Mouse (Mus musculus) small intestine, adult 2 months (tissue): ENCODE results near the gene Sacs.

Experiments used
- CTCF ChIP-seq: fragments of 200-500 bp; IDR thresholded peaks from 2 replicates; pipeline ENCODE4 v1.5.1; 2012; ENCODE audit warnings: low read depth, mild to moderate bottlenecking, control low read depth, inconsistent platforms, low read length, moderate library complexity, mixed read lengths; ENCODE audit not compliant: insufficient replicate concordance, insufficient read length; ENCODE audit errors: extremely low read depth
- POLR2A ChIP-seq: fragments of 200-500 bp; IDR thresholded peaks from 2 replicates; pipeline ENCODE4 v1.6.1; 2012; ENCODE audit warnings: low read depth, mild to moderate bottlenecking, control low read depth, inconsistent platforms, low read length, moderate library complexity

DNA sequence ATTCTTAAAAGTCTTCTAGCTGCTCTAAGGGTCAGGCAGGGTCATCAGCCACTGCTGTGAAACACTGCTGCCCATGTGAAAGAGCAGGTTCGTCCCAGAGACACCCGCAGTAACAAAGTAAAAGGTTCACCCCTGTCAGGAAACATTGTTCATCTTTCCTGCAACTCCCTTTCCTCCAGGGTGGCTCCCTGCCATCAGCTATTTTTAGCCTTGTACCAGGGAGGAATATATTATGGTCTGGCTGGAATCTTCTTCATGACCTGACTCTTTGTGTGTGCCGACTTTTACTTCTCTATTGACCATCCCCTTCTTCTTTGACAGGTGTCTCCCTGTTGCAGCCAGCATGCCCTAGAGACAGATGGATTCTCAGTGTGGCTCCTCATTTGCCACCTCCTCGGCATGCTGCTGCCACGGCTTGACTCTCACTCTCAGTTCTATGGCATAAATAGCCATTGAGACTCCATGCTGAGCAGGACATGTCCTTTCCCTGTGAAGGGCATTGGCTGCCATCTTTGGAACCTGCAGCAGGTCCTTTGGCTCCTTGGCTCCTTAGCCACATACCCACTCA, 129.7 kb downstream of the Sacs start:
- TF ChIP-seq CTCF (no peak), POLR2A (no peak)
